Mouse (Mus musculus) liver, adult 2 months (tissue): ENCODE measurements around the gene Cacna1c. TPM values are rescaled to one million over a fixed set of nuclear protein-coding genes. Genes with fewer than 3 reads are reported as not detected.
A peak's percentile ranks its signal among the peaks of the same experiment; 100 is the strongest.

Experiments used
- DNase-seq: peaks from one replicate; pipeline ENCODE4 v3.0.0-alpha.2; 2011; ENCODE audit warnings: low read depth, low spot score; ENCODE audit errors: extremely low read depth
- H3K27ac ChIP-seq: fragments of 200-500 bp; replicated peaks from 2 replicates; pipeline ENCODE4 v1.5.1; 2012; ENCODE audit warnings: low read depth, mild to moderate bottlenecking, control low read depth, inconsistent platforms, low read length; ENCODE audit not compliant: insufficient read depth
- H3K27me3 ChIP-seq: fragments of 200-500 bp; 2 replicates; pipeline ENCODE4 v1.6.1; 2012; ENCODE audit warnings: mild to moderate bottlenecking, moderate library complexity, low read length, inconsistent platforms; ENCODE audit not compliant: control insufficient read depth, insufficient read depth
- H3K36me3 ChIP-seq: fragments of 200-500 bp; 2 replicates; pipeline ENCODE4 v1.6.1; 2012; ENCODE audit warnings: low read length, inconsistent platforms; ENCODE audit not compliant: control insufficient read depth, insufficient read depth
- H3K4me1 ChIP-seq: fragments of 200-500 bp; 2 replicates; pipeline ENCODE4 v1.6.1; 2011; ENCODE audit warnings: low read length; ENCODE audit not compliant: control insufficient read depth, insufficient read depth
- H3K4me3 ChIP-seq: fragments of 200-500 bp; 2 replicates; pipeline ENCODE4 v1.5.1; 2011; ENCODE audit warnings: low read depth, mild to moderate bottlenecking, control low read depth, low read length, moderate library complexity; ENCODE audit not compliant: insufficient read depth
- H3K79me2 ChIP-seq: fragments of 200-500 bp; 2 replicates; pipeline ENCODE4 v1.6.1; 2012; ENCODE audit warnings: inconsistent platforms, mild to moderate bottlenecking, low read length, moderate library complexity; ENCODE audit not compliant: control insufficient read depth, insufficient read depth
- H3K9ac ChIP-seq: fragments of 200-500 bp; 2 replicates; pipeline ENCODE4 v1.6.1; 2012; ENCODE audit warnings: low read depth, mild to moderate bottlenecking, control low read depth, inconsistent platforms, low read length
- CTCF ChIP-seq: fragments of 200-500 bp; IDR thresholded peaks from 2 replicates; pipeline ENCODE4 v1.5.1; 2011; ENCODE audit warnings: low read depth, low read length, control low read depth
- POLR2A ChIP-seq: fragments of 200-500 bp; IDR thresholded peaks from 2 replicates; pipeline ENCODE4 v1.6.1; 2011; ENCODE audit warnings: low read length, control low read depth; ENCODE audit not compliant: insufficient read depth; ENCODE audit errors: extremely low read depth
- WGBS: fragments of 180-500 bp; shearing (Covaris S2); methylation state at CpG from one replicate; pipeline ENCODE4 v1.1.7; 2018; 5-methylcytosine and 5-hydroxymethylcytosine counted together
- polyA plus RNA-seq: library from polyadenylated mRNA; depleted of rRNA; stranded (reverse); fragments of >200 nt; gene quantifications from 2 replicates; pipeline ENCODE4 v1.2.3, GENCODE M21; 2012
- total RNA-seq: library from RNA; depleted of rRNA; stranded (reverse); fragments of >200 nt; gene quantifications from 2 replicates; pipeline ENCODE4 v1.2.3, GENCODE M21; 2014

The Cacna1c gene
- total and polyA plus RNA-seq, 2 experiments = 0.09 to 0.18 TPM

GRCm38 (mm10) chr6:118976617-118977016 lies 219.6 kb downstream of the Cacna1c start:
- no peak for DNase-seq
- H3K36me3 ChIP-seq = no peaks in the 10 kb centered on the region
- no peaks in the 10 kb centered on the region for H3K79me2 ChIP-seq
- H3K9ac ChIP-seq = no peak overlapping the region
- no peak for TF ChIP-seq CTCF
- TF ChIP-seq POLR2A = no peak
- no peaks in the 10 kb centered on the region for H3K4me1 ChIP-seq
- no peak overlapping the region for H3K27ac ChIP-seq
- no peak overlapping the region for H3K4me3 ChIP-seq
- 91% methylated on average over 14 of the region's 14 CpGs for WGBS
- no peaks in the 10 kb centered on the region for H3K27me3 ChIP-seq

DNA sequence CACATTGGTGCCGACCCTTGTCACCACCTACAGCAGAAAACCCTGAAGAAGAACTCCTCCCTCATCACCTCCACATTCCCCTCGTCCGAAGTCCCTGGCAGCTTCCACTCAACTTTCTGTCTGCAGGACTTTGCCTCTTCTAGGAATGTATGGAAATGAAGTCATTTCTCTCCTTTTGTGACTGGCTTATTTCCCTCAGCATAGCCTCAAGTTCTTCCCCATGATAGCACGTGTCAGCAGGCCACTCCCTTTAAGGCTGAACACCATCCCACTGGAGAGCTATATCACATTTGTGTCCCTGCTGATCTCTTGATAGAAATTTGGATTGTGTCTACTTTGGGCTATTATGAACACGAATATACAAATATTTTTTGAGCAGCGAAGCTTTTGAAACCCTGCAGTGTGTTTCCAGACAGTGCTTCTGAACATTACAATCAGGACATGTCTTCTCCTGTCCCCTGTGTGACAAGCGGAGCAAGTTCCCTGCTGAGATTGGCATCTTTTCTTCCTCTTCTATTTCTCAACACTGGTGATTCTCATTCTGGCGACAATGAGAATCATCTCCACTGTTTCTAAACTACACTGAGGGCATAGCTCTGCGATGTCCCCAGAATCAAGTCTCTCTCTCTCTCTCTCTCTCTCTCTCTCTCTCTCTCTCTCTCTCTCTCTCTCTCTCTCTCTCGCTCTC lies 224.2 kb downstream of the Cacna1c start:
- 69% methylated on average over 10 of the region's 10 CpGs for WGBS
- H3K27me3 ChIP-seq = no peaks in the 10 kb centered on the region
- no peak overlapping the region for H3K27ac ChIP-seq
- no peak for DNase-seq
- no peak for TF ChIP-seq CTCF
- no peak for TF ChIP-seq POLR2A
- H3K4me1 ChIP-seq = peaks cover 2% of the 10 kb centered on the region; the same call in 1 of the 2 replicates
- no peaks in the 10 kb centered on the region for H3K79me2 ChIP-seq
- H3K36me3 ChIP-seq = no peaks in the 10 kb centered on the region
- no peak overlapping the region for H3K9ac ChIP-seq
- H3K4me3 ChIP-seq = no peak overlapping the region

- H3K79me2 ChIP-seq = no peaks in the 10 kb centered on the region
- no peak overlapping the region for H3K9ac ChIP-seq
- no peak overlapping the region for H3K4me3 ChIP-seq
- H3K36me3 ChIP-seq = no peaks in the 10 kb centered on the region
- no peak for TF ChIP-seq POLR2A
- TF ChIP-seq CTCF = no peak
- no peaks in the 10 kb centered on the region for H3K27me3 ChIP-seq
- 11% methylated on average over 4 of the region's 4 CpGs for WGBS
- DNase-seq = peak; percentile 76
- peaks cover 6% of the 10 kb centered on the region for H3K4me1 ChIP-seq
- H3K27ac ChIP-seq = no peak overlapping the region
Observed at GRCm38 (mm10) chr6:118968776-118969175, 227.4 kb downstream of the Cacna1c start.

DNA sequence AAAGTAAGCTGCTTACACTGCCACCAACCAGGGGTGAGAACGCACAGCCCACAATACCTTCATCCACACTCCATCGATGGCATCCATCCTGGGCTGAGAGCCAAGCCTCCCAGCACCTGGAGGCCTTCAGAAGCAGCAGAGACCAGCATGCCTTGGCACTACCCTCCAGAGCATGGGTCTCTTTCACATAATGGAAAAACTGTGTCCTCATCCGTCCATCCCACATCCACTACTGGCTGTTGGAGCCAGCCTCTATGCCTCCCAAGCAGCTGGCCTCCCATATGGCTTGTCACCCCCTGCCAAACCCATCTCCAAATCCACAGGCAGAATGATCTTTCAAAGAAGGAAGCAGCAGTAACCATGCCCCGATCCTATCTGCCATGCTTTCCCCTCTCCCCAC lies 229.3 kb downstream of the Cacna1c start:
- H3K4me3 ChIP-seq = no peak overlapping the region
- H3K36me3 ChIP-seq = no peaks in the 10 kb centered on the region
- H3K79me2 ChIP-seq = no peaks in the 10 kb centered on the region
- peaks cover 15% of the 10 kb centered on the region for H3K4me1 ChIP-seq
- WGBS = 83% methylated on average over 4 of the region's 4 CpGs
- no peak overlapping the region for H3K27ac ChIP-seq
- TF ChIP-seq CTCF (no peak), POLR2A (no peak)
- no peak overlapping the region for H3K9ac ChIP-seq
- DNase-seq = no peak
- no peaks in the 10 kb centered on the region for H3K27me3 ChIP-seq

GRCm38 (mm10) chr6:118965577-118965976 lies 230.6 kb downstream of the Cacna1c start:
- Histone ChIP-seq H3K4me3 (no peak overlapping the region), H3K79me2 (no peaks in the 10 kb centered on the region), H3K36me3 (no peaks in the 10 kb centered on the region), H3K27me3 (no peaks in the 10 kb centered on the region), H3K4me1 (peaks cover 15% of the 10 kb centered on the region), H3K27ac (no peak overlapping the region), H3K9ac (no peak overlapping the region)
- DNase-seq = no peak
- no peak for TF ChIP-seq POLR2A
- TF ChIP-seq CTCF = no peak
- 94% methylated on average over 2 of the region's 2 CpGs for WGBS

DNA sequence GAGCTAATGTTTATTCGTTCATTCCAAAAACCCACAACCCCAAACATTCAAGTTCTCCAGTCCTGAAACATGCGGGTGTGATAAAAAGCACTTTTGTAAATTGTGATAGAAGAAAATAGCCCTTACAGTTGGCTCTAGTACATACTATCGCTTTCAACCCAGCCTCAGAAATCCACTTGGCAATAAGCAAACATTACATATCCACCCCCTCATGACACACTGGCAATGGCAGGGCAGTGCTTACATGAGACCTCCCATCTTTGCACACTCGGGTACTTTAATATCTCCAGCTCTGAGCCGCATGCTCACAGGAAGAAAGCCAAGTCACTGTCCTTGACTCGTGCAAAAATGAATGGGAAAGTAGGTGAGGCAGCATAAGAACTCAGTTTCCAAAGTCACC lies 232.4 kb downstream of the Cacna1c start:
- H3K9ac ChIP-seq = no peak overlapping the region
- DNase-seq = peak; percentile 21
- no peak overlapping the region for H3K27ac ChIP-seq
- H3K79me2 ChIP-seq = no peaks in the 10 kb centered on the region
- no peaks in the 10 kb centered on the region for H3K36me3 ChIP-seq
- no peak for TF ChIP-seq POLR2A
- TF ChIP-seq CTCF = no peak
- H3K27me3 ChIP-seq = no peaks in the 10 kb centered on the region
- H3K4me3 ChIP-seq = no peak overlapping the region
- 21% methylated on average over 6 of the region's 6 CpGs for WGBS
- peaks cover 15% of the 10 kb centered on the region for H3K4me1 ChIP-seq
